Mouse (Mus musculus): Measurements from ENCODE around the gene Ssbp4. TPM values are rescaled to one million over a fixed set of nuclear protein-coding genes. Genes with fewer than 3 reads are reported as not detected.

Gene Ssbp4
- polyA plus RNA-seq, 1 experiment = 133 TPM

DNA sequence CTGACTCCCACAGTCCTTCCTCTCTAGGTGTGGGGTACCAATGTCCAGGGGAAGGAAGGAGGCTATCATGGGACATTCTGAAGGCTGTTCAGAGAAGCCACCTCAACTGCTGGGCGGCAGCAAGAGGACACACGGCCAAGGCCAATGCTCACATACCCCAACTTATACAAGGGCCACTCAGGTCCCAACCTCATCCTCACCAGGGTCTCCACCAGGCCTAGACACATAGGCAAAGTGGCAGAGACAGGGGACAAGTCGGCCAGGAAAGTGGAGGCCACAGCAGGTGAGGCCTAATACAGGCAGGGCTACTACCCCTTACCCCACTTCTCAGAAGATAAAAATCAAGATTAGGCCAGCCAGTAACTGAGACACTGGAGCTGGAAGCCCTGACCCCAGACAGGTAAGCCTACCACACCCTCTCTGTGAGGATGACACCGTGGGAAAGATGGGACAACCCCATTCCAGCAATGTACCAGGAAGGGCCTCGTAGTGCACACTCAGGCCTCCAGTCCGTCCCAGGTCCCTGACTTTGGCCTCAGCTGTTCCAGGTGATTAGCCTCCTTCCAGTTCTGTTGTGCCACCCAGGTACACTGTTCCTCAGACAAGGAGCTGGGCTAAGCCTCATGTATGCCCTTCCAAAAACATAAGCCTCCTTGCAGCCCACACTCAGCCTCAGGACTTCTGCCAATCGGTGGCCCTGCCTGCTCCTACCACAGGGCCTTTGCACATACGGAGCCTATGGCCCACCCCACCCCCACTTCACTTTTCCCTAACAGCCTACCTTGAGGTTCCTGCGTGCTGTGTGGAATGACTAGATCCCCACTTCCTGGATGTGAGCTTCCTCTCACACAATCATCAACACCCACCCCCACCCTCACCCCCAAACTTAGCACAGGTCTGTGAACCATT is 2.5 kb downstream of the Ssbp4 start:
- H3K4me3 ChIP-seq = no peak overlapping the region
- H3K27me3 ChIP-seq (ENCODE audit: control insufficient read depth, insufficient read depth, insufficient read length) = no peaks in the 10 kb centered on the region
- no peak overlapping the region for H3ac ChIP-seq (ENCODE audit: control insufficient read depth, insufficient read length)
- H3K4me2 ChIP-seq (ENCODE audit: low read depth) = no peak overlapping the region
- no peak for TF ChIP-seq MAX (IDR thresholded peaks at IDR 0.05; ENCODE audit: low read depth)
- no peak for TF ChIP-seq REST (IDR thresholded peaks at IDR 0.05; ENCODE audit: insufficient read depth, insufficient read length)
- no peak for TF ChIP-seq MYOD1 (IDR thresholded peaks at IDR 0.05; ENCODE audit: control insufficient read depth in 1 of 3, insufficient read length in 2 of 3, low read depth in 2 of 3)
- no peak for TF ChIP-seq POLR2AphosphoS2 (IDR thresholded peaks at IDR 0.05; ENCODE audit: insufficient read length, low read depth)
- no peak for TF ChIP-seq TCF12 (IDR thresholded peaks at IDR 0.05; ENCODE audit: insufficient read depth, poor library complexity, severe bottlenecking)
- no peak for TF ChIP-seq USF1 (IDR thresholded peaks at IDR 0.05; ENCODE audit: low read depth)
- no peak for TF ChIP-seq SRF (IDR thresholded peaks at IDR 0.05; ENCODE audit: control insufficient read depth, insufficient read length, low read depth)
- no peak for TF ChIP-seq TCF3 (IDR thresholded peaks at IDR 0.05; ENCODE audit: insufficient read length, low read depth)
- TF ChIP-seq POLR2A (IDR thresholded peaks at IDR 0.05; ENCODE audit: insufficient read length, low read depth) = no peak
- no peak for TF ChIP-seq E2F4 (IDR thresholded peaks at IDR 0.05; ENCODE audit: insufficient read depth)
- TF ChIP-seq CEBPB (IDR thresholded peaks at IDR 0.05; ENCODE audit: insufficient read depth, poor library complexity, severe bottlenecking) = no peak
- TF ChIP-seq MYOG (IDR thresholded peaks at IDR 0.05; ENCODE audit: control insufficient read depth in 1 of 3, insufficient read depth in 1 of 3, insufficient read length in 2 of 3, low read depth in 2 of 3) = no peak
- peaks cover 6% of the 10 kb centered on the region for H3K79me2 ChIP-seq (ENCODE audit: control insufficient read depth, insufficient read depth)
- H3K36me3 ChIP-seq (ENCODE audit: control insufficient read depth, insufficient read depth) = no peaks in the 10 kb centered on the region

DNA sequence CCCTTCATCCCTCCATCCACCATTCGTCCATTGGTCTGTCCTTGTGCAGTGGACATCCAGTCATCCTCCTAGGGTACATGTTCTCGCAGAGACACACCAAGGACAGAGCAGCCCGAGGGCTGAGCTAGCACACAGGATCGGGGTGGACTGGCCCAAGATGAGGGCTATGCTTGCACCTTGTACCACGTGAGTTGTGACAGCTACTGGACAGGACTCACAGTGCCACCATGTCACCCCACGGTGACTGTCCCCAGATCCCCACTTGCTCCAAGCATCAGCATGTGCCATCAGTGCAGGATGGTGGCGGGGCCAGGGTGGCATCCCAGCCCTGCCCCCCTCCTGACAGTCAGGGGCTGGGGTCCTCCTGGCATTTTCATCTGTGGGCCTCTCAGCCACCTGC is 4.1 kb downstream of the Ssbp4 start:
- H3K27me3 ChIP-seq (ENCODE audit: control insufficient read depth, insufficient read depth, insufficient read length) = no peaks in the 10 kb centered on the region
- TF ChIP-seq TCF3 (IDR thresholded peaks at IDR 0.05; ENCODE audit: insufficient read length, low read depth) (no peak), MYOD1 (IDR thresholded peaks at IDR 0.05; ENCODE audit: control insufficient read depth in 1 of 3, insufficient read length in 2 of 3, low read depth in 2 of 3) (no peak), TCF12 (IDR thresholded peaks at IDR 0.05; ENCODE audit: insufficient read depth, poor library complexity, severe bottlenecking) (no peak), E2F4 (IDR thresholded peaks at IDR 0.05; ENCODE audit: insufficient read depth) (no peak), USF1 (IDR thresholded peaks at IDR 0.05; ENCODE audit: low read depth) (no peak), CEBPB (IDR thresholded peaks at IDR 0.05; ENCODE audit: insufficient read depth, poor library complexity, severe bottlenecking) (no peak), MYOG (IDR thresholded peaks at IDR 0.05; ENCODE audit: control insufficient read depth in 1 of 3, insufficient read depth in 1 of 3, insufficient read length in 2 of 3, low read depth in 2 of 3) (no peak), SRF (IDR thresholded peaks at IDR 0.05; ENCODE audit: control insufficient read depth, insufficient read length, low read depth) (no peak), REST (IDR thresholded peaks at IDR 0.05; ENCODE audit: insufficient read depth, insufficient read length) (no peak), POLR2AphosphoS2 (IDR thresholded peaks at IDR 0.05; ENCODE audit: insufficient read length, low read depth) (no peak), MAX (IDR thresholded peaks at IDR 0.05; ENCODE audit: low read depth) (no peak), POLR2A (IDR thresholded peaks at IDR 0.05; ENCODE audit: insufficient read length, low read depth) (no peak)
- no peaks in the 10 kb centered on the region for H3K36me3 ChIP-seq (ENCODE audit: control insufficient read depth, insufficient read depth)
- H3K79me2 ChIP-seq (ENCODE audit: control insufficient read depth, insufficient read depth) = peaks cover 6% of the 10 kb centered on the region
- H3K4me3 ChIP-seq = no peak overlapping the region
- no peak overlapping the region for H3K4me2 ChIP-seq (ENCODE audit: low read depth)
- no peak overlapping the region for H3ac ChIP-seq (ENCODE audit: control insufficient read depth, insufficient read length)

DNA sequence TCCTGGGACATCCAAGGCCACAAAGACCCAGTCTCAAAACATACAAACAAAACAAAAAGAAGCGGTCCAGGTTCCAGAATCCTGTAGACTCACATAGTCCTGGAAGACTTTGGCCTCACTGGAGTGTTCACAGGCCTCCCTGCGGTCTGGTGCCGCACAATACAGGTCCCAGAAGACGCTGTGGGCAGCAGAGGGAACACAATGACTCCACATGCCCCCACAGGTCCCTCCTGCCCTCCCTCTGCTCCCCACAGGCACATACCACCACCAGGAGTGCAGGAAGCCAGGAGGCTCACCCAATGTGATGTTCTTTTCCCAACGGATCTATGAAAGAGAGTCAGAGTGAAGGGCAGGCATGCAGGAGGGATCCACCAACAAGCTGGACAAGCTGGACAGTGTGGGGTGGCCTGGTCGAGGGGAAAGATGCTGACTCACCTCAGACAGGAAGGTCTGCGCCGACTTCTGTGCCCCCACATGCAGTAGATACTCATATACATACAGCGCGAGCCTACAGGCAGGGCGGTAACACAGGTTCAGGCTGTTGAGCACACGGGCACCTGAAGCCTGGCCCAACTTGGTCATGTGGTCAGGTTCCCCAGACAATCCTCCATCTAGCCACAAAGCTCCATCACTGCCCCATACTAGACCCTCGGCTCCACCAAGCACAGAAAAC is 6.4 kb downstream of the Ssbp4 start:
- Histone ChIP-seq H3K27me3 (ENCODE audit: control insufficient read depth, insufficient read depth, insufficient read length) (no peaks in the 10 kb centered on the region), H3K4me2 (ENCODE audit: low read depth) (no peak overlapping the region), H3K4me3 (no peak overlapping the region), H3ac (ENCODE audit: control insufficient read depth, insufficient read length) (no peak overlapping the region), H3K36me3 (ENCODE audit: control insufficient read depth, insufficient read depth) (no peaks in the 10 kb centered on the region), H3K79me2 (ENCODE audit: control insufficient read depth, insufficient read depth) (no peaks in the 10 kb centered on the region)
- TF ChIP-seq CEBPB (IDR thresholded peaks at IDR 0.05; ENCODE audit: insufficient read depth, poor library complexity, severe bottlenecking) (no peak), POLR2A (IDR thresholded peaks at IDR 0.05; ENCODE audit: insufficient read length, low read depth) (no peak), E2F4 (IDR thresholded peaks at IDR 0.05; ENCODE audit: insufficient read depth) (no peak)

DNA sequence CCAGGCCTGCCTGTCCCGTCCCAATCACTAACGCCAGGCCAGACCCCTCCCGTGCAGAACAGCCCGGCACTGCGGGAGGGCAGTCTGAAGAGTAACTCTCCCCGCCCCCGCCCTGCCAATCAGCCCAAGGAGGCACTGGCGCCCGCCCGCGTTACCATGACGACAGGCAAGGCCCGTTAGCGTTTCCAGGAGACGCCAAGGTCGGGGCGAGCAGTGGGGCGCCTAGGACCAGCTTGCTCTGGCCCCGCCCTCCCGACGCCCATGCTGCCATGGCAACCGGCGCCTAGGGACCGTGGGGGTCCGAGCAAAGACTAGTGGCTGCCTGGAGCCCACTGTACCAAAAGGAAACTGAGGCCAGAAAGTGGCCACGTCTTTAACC is 7.4 kb downstream of the Ssbp4 start:
- no peak overlapping the region for H3K4me3 ChIP-seq
- no peaks in the 10 kb centered on the region for H3K36me3 ChIP-seq (ENCODE audit: control insufficient read depth, insufficient read depth)

More for the DNA sequence above, 7.4 kb downstream of the Ssbp4 start:
- no peaks in the 10 kb centered on the region for H3K79me2 ChIP-seq (ENCODE audit: control insufficient read depth, insufficient read depth)
- no peak overlapping the region for H3ac ChIP-seq (ENCODE audit: control insufficient read depth, insufficient read length)
- no peaks in the 10 kb centered on the region for H3K27me3 ChIP-seq (ENCODE audit: control insufficient read depth, insufficient read depth, insufficient read length)
- no peak overlapping the region for H3K4me2 ChIP-seq (ENCODE audit: low read depth)
- no peak for TF ChIP-seq USF1 (IDR thresholded peaks at IDR 0.05; ENCODE audit: low read depth)
- no peak for TF ChIP-seq CEBPB (IDR thresholded peaks at IDR 0.05; ENCODE audit: insufficient read depth, poor library complexity, severe bottlenecking)
- TF ChIP-seq SRF (IDR thresholded peaks at IDR 0.05; ENCODE audit: control insufficient read depth, insufficient read length, low read depth) = no peak

All from myocyte (in vitro differentiated cells).